Mouse (Mus musculus) lung, postnatal 14 days (tissue): ENCODE results near the gene Gm8165.
"Not testable (repeated sequence)": the region's sequence is repeated elsewhere in the genome, so short reads cannot be mapped to it uniquely, and the experiment has no call there.

ENCODE experiments used
- DNase-seq: peaks from one replicate; pipeline ENCODE4 v3.0.0; 2021

The Gm8165 gene

DNA sequence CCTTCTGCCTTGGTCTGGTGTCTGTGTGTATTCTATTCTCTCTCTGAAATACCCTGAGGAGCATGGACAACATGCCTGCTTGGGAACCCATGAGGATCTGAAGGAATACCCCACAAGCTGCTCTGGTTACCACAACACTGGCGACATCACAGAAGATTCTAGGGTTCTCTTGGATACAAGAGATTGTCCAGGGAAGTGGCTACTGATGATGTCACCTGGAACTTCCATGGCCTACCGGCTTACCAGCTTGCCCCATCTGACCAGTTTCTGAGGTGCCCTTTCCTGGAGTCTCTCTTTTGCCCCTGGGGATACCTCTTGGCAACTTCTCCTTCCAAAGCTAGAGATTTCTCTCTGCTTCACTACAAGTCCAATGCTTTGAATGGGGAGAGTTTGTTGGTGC lies at the start of gene Gm8165:
TSS of gene Gm8165 (minus strand) at position 101 of the 400 bp plus-strand sequence.
- DNase-seq, result not testable (repeated sequence)

GRCm38 (mm10) chr14:43697621-43698020 lies 20.6 kb upstream of the Gm8165 start, which contains the start of gene Gm7324:
Gene Gm7324, plus strand, starts transcription at chr14:43697828.
- DNase-seq, result not testable (repeated sequence)
